In the genomic region with DNA sequence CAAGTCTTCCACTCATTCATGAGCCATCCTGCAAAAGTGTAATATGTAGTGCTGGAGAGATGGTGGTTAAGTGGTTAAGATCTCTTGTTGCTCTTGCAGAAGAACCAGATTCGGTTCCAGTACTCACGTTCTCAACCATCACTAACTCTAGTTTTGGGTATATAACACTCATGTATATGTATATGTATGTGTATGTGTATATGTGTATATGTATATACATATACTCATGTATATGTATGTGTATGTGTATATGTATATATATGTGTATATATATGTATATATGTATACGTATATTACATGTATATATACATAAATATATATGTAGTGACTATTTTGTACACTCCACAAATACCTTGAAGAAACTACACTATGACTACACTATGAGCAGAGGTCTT, we compare ENCODE assay signal across 8 mouse cellular contexts. TPM values are rescaled to one million over a fixed set of nuclear protein-coding genes. Genes with fewer than 3 reads are reported as not detected.
DNase-seq lines count a peak whose midpoint lies in the region; ATAC-seq and TF ChIP-seq lines count a peak whose summit lies in the region.

No protein-coding gene starts in this region.

- TF ChIP-seq CTCF in cerebellum, adult 2 months (IDR thresholded peaks at IDR 0.05; ENCODE audit: borderline replicate concordance, insufficient read depth, low read depth, low read length), result no peak
- no peak for TF ChIP-seq CTCF in spleen, adult 2 months (IDR thresholded peaks at IDR 0.05; ENCODE audit: extremely low read depth, insufficient read depth, insufficient read length, insufficient replicate concordance)
- TF ChIP-seq CTCF in liver, embryonic 14.5 days (IDR thresholded peaks at IDR 0.05; ENCODE audit: low read depth), result no peak
- TF ChIP-seq CTCF in thymus, adult 2 months (IDR thresholded peaks at IDR 0.05; ENCODE audit: borderline replicate concordance, control insufficient read depth, extremely low read depth, insufficient read depth, low read length, poor library complexity), result no peak

- TF ChIP-seq EP300 in liver, embryonic 14.5 days (IDR thresholded peaks at IDR 0.05; ENCODE audit: low read depth), result no peak

- H3K4me1 ChIP-seq in cerebellum, adult 2 months (ENCODE audit: control insufficient read depth, insufficient read depth, low read length), result no peaks in the 10 kb centered on the region
- no peaks in the 10 kb centered on the region for H3K4me1 ChIP-seq in spleen, adult 2 months (ENCODE audit: control insufficient read depth, insufficient read depth, insufficient read length)
- H3K4me1 ChIP-seq in liver, embryonic 14.5 days (replicated peaks; ENCODE audit: control insufficient read depth in 2 of 2, insufficient read depth in 2 of 2, low read length in 1 of 2), result 0 out of 4 replicates have a peak, but pooled peaks cover 0 to 2% of the 10 kb centered on the region in 2 experiments
- H3K4me1 ChIP-seq in thymus, adult 2 months (replicated peaks; ENCODE audit: control insufficient read depth, insufficient read depth, low read length), result no peaks in the 10 kb centered on the region

- H3K27ac ChIP-seq in cerebellum, adult 2 months (ENCODE audit: insufficient read depth, low read length), result peak overlapping the region; percentile 23; the same call in 1 of the 2 replicates
- no peak overlapping the region for H3K27ac ChIP-seq in spleen, adult 2 months (ENCODE audit: insufficient read depth, low read length)
- no peak overlapping the region for H3K27ac ChIP-seq in liver, embryonic 14.5 days
- no peak overlapping the region for H3K27ac ChIP-seq in thymus, adult 2 months (ENCODE audit: control insufficient read depth, insufficient read depth, low read length)

- H3K9me3 ChIP-seq in liver, embryonic 14.5 days (ENCODE audit: control insufficient read depth, low read length), result no peaks in the 10 kb centered on the region

- TF ChIP-seq POLR2A in cerebellum, adult 2 months (IDR thresholded peaks at IDR 0.05; ENCODE audit: borderline replicate concordance, insufficient read depth, low read length), result no peak
- TF ChIP-seq POLR2A in spleen, adult 2 months (IDR thresholded peaks at IDR 0.05; ENCODE audit: low read depth, low read length), result no peak
- no peak for TF ChIP-seq POLR2A in thymus, adult 2 months (IDR thresholded peaks at IDR 0.05; ENCODE audit: control insufficient read depth, extremely low read depth, insufficient read depth, low read length, poor library complexity)

- H3K4me2 ChIP-seq in liver, embryonic 14.5 days (ENCODE audit: low read depth), result peak overlapping the region; percentile 73

- no peaks in the 10 kb centered on the region for H3K27me3 ChIP-seq in cerebellum, adult 2 months (ENCODE audit: control insufficient read depth, insufficient read depth, low read length)
- H3K27me3 ChIP-seq in spleen, adult 2 months (ENCODE audit: control insufficient read depth, insufficient read depth, low read length), result 0 out of 2 replicates have a peak, but pooled peaks cover 2% of the 10 kb centered on the region
- no peaks in the 10 kb centered on the region for H3K27me3 ChIP-seq in liver, embryonic 14.5 days (ENCODE audit: control insufficient read depth, insufficient read depth, low read length)
- H3K27me3 ChIP-seq in thymus, adult 2 months (ENCODE audit: control insufficient read depth, insufficient read depth, low read length), result no peaks in the 10 kb centered on the region

- peaks cover 1% of the 10 kb centered on the region for H3K36me3 ChIP-seq in spleen, adult 2 months (ENCODE audit: control insufficient read depth, insufficient read depth, low read length)
- 0 out of 2 replicates have a peak, but pooled peaks cover 3% of the 10 kb centered on the region for H3K36me3 ChIP-seq in liver, embryonic 14.5 days (replicated peaks; ENCODE audit: control insufficient read depth, insufficient read depth, low read depth)
- no peaks in the 10 kb centered on the region; the same call in 1 of the 2 replicates for H3K36me3 ChIP-seq in thymus, adult 2 months (ENCODE audit: control insufficient read depth, insufficient read depth, low read length)

- peak overlapping the region; percentile 93 for H3K9ac ChIP-seq in liver, embryonic 14.5 days (replicated peaks)

- 41% methylated on average over 3 of the region's 3 CpGs for WGBS in cerebellum, adult 2 months
- WGBS in spleen, adult 2 months, result 76% methylated on average over 3 of the region's 3 CpGs
- WGBS in liver, embryonic 14.5 days (ENCODE audit: insufficient replicate concordance), result 63% methylated on average over 3 of the region's 3 CpGs
- WGBS in thymus, adult 2 months, result 67% methylated on average over 3 of the region's 3 CpGs

- H3K4me3 ChIP-seq in cerebellum, adult 2 months (replicated peaks; ENCODE audit: insufficient read depth, low read depth, low read length), result peak overlapping the region; percentile 80
- peak overlapping the region; percentile 88 for H3K4me3 ChIP-seq in spleen, adult 2 months (ENCODE audit: extremely low read depth, insufficient read depth, insufficient read length)
- H3K4me3 ChIP-seq in liver, embryonic 14.5 days (ENCODE audit: insufficient read depth in 1 of 2, low read depth in 2 of 2, low read length in 2 of 2), result peak overlapping the region; percentile 85
- no peak overlapping the region for H3K4me3 ChIP-seq in thymus, adult 2 months (ENCODE audit: control insufficient read depth, insufficient read depth, low read length)

- no peak for ATAC-seq in liver, embryonic 14.5 days (ENCODE audit: insufficient read depth)

- no peak for DNase-seq in cerebellum, adult 2 months
- DNase-seq in cerebellum, adult 11-12 months, result no peak
- DNase-seq in spleen, adult 2 months (ENCODE audit: low read depth in 1 of 2, low spot score in 2 of 2), result no peak
- no peak for DNase-seq in spleen, postnatal 14 days (ENCODE audit: low spot score in 2 of 2)
- no peak for DNase-seq in liver, embryonic 14.5 days (ENCODE audit: low read depth in 3 of 3, low spot score in 3 of 3)
- no peak for DNase-seq in thymus, adult 2 months
- DNase-seq in cerebellum, adult 8-10 months, result no peak
- DNase-seq in retina, embryonic 14.5 days (ENCODE audit: low spot score), result no peak

RNA-seq across cellular contexts. Expression of gene Commd2, which starts 0.3 kb away (rescaled TPM):
- 25.9 and 28.9 TPM in 2 replicates for polyA plus RNA-seq in cerebellum, adult 2 months (2012; rRNA removed)
- polyA plus RNA-seq in spleen, adult 2 months (2012; rRNA removed), result 10.4 and 11.5 TPM in 2 replicates
- polyA plus RNA-seq in liver, embryonic 14.5 days (2012; rRNA removed), result 13.8 and 19.5 TPM in 2 replicates
- polyA plus RNA-seq in liver, embryonic 14.5 days (2014; fragmentation: Nextera tagmentation; extraction: Ambion mirVana), result 42.2 and 43.6 TPM in 2 replicates
- 23.6 and 31.8 TPM in 2 replicates for polyA plus RNA-seq in thymus, adult 2 months (2012; rRNA removed)

RNA-seq across cellular contexts. Expression of gene Ankub1, which starts 40.7 kb away (rescaled TPM):
- polyA plus RNA-seq in cerebellum, adult 2 months (2012; rRNA removed), result 3.2 and 3.9 TPM in 2 replicates
- polyA plus RNA-seq in spleen, adult 2 months (2012; rRNA removed), result not detected in 2 replicates
- 0.01 TPM in 1 of 2 replicates, not detected in the other for polyA plus RNA-seq in liver, embryonic 14.5 days (2012; rRNA removed)
- polyA plus RNA-seq in liver, embryonic 14.5 days (2014; fragmentation: Nextera tagmentation; extraction: Ambion mirVana), result not detected in 2 replicates
- polyA plus RNA-seq in thymus, adult 2 months (2012; rRNA removed), result 0.05 TPM in 1 of 2 replicates, not detected in the other
